Mouse (Mus musculus) megakaryocyte, embryonic 14.5 days (primary cell): ENCODE measurements around the gene Ccdc105.

Source experiments
- FLI1 ChIP-seq: IDR thresholded peaks from 2 replicates; pipeline ENCODE4 v1.6.1; 2012; ENCODE audit warnings: low read length, inconsistent platforms, mixed read lengths
- GATA1 ChIP-seq: IDR thresholded peaks from 3 replicates; pipeline ENCODE4 v1.6.1; 2012; ENCODE audit warnings: mixed read lengths, low read length, inconsistent platforms, borderline replicate concordance

DNA sequence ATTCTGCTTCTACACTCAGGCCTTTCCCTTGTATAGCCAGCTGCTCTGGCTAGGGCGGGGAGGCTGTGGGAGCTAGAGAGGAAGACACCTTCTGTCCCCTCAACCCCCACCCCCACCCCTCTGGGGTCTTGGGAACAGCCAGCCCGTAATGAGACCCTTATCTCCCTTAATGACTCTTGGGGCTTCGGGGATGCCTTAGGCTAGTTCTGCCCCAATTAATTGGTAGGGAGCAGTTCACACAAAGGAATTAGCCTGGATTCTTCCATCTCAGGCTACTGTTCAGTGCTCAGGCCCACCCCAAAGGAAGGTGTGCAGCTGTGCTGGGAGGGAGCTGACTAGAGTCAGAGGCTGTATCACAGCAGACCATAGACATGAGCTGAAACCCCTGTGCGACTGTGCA, 23.0 kb upstream of the Ccdc105 start:
- TF ChIP-seq GATA1 (no peak), FLI1 (no peak)
